Mouse (Mus musculus) induced T-regulatory cell, adult 2 months (primary cell): ENCODE measurements around the gene Fbxo11.
A peak's percentile ranks its signal among the peaks of the same experiment; 100 is the strongest.
"Not testable (repeated sequence)": the region's sequence is repeated elsewhere in the genome, so short reads cannot be mapped to it uniquely, and the experiment has no call there.

Experiments used
- DNase-seq: peaks from one replicate; pipeline ENCODE4 v3.0.0-alpha.2; 2012; ENCODE audit warnings: low read depth

The Fbxo11 gene

GRCm38 (mm10) chr17:88014456-88014855, 50.6 kb downstream of the Fbxo11 start:
- DNase-seq = no peak

DNA sequence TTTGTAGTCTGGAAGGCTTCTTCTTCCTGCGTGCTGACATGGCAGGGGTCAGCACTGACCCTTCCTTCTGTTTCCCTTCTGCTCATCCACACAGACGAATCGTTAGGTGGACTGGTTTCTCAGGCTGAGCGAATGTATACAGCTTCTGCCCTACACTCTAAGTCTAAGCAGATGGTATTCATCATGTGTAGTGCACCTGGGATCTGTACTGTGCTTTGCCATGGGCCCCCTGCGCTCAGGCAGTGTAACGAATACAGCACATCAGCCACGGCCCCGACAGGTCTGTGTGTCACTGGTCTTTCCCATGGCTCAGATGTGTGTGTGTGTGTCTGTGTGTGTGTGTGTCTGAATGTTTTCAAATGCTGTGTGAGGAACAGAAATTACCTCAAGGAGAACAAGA, 58.1 kb downstream of the Fbxo11 start:
- no peak for DNase-seq

- no peak for DNase-seq
These were observed 60.2 kb downstream of the Fbxo11 start for GRCm38 (mm10) chr17:88004892-88005291.

GRCm38 (mm10) chr17:87997808-87998207, 67.3 kb downstream of the Fbxo11 start:
- DNase-seq = no peak

- no peak for DNase-seq
These were observed 71.8 kb downstream of the Fbxo11 start for GRCm38 (mm10) chr17:87993338-87993737.

DNA sequence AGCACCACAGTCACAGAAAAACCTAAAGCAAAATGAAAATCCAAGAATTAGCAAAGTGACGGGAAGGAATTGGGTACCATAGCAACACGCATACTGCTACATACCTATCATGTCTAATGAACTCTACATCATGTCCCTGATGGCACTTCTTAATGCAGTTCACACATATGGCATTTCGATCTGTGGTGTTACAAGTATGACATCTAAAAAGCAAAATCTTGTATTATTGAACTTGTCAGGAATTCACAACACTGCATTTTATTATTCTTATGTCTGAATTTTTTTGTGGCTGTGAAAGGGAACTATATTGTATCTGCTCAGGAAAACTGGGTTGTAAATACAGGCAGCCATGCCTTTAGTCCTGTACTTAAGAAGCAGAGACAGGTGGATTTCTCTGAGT, 72.9 kb downstream of the Fbxo11 start:
- no peak for DNase-seq

GRCm38 (mm10) chr17:87987507-87987906, 77.6 kb downstream of the Fbxo11 start:
- DNase-seq = no peak

GRCm38 (mm10) chr17:87985916-87986315, 79.2 kb downstream of the Fbxo11 start:
- DNase-seq = no peak

GRCm38 (mm10) chr17:87984440-87985214, 80.5 kb downstream of the Fbxo11 start:
- DNase-seq = no peak

GRCm38 (mm10) chr17:87983313-87983712, 81.8 kb downstream of the Fbxo11 start:
- DNase-seq = no peak

- peak; percentile 51 for DNase-seq
These were observed 83.0 kb downstream of the Fbxo11 start for GRCm38 (mm10) chr17:87982112-87982511.

DNA sequence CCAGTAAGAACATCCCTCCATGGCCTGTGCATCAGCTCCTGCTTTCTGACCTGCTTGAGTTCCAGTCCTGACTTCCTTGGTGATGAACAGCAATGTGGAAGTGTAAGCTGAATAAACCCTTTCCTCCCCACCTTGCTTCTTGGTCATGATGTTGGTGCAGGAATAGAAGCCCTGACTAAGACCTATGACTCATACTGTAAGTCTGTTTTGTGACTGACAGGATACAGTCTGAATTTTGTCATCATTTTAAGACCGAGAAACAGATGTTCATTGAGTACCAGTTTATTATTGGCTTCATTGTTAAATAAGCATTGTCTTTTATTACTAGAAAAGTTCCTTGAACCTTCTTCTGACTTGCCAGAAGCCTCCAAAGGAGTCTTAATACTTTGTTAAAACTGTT, 85.4 kb downstream of the Fbxo11 start:
- DNase-seq = peak; percentile 35

- DNase-seq = not testable (repeated sequence)
These were observed 88.2 kb downstream of the Fbxo11 start for GRCm38 (mm10) chr17:87976927-87977326.

GRCm38 (mm10) chr17:87976154-87976806, 88.8 kb downstream of the Fbxo11 start:
- no peak for DNase-seq

DNA sequence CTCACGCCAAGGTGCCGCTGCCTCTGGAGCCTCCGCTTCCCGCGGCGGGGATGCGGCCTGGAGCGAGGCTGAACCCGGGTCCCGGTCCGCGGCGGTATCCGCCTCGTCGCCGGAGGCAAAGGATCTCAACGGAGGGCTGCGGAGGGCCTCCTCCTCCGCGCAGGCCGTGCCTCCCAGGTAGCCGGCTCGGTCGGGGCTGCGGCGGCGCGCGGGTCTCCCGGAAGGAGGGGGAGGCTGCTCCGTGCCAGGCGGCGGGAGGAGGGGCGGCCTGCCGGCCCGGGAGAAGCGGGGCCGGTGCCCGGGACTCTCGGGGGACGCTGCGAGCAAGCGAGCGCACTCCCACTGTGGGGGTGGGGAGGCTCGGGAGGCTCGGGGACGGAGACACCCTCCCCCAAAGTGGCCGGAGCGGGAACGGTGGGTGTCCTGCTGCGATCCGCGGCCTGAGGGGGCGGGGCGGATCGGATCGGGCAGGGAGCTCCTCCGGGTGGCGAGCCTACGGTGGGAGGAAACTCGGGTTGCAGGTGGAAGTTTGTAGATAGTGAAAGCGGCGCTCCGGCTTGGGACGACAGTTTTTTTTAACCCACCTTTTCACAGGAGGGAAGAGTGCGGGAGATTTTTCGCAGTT, 89.8 kb downstream of the Fbxo11 start:
- peak; percentile 72 for DNase-seq

GRCm38 (mm10) chr17:87974629-87975228, 90.4 kb downstream of the Fbxo11 start, which contains the start of gene Msh6:
Gene Msh6, plus strand, starts transcription at chr17:87975062.
- peak; percentile 97 for DNase-seq

DNA sequence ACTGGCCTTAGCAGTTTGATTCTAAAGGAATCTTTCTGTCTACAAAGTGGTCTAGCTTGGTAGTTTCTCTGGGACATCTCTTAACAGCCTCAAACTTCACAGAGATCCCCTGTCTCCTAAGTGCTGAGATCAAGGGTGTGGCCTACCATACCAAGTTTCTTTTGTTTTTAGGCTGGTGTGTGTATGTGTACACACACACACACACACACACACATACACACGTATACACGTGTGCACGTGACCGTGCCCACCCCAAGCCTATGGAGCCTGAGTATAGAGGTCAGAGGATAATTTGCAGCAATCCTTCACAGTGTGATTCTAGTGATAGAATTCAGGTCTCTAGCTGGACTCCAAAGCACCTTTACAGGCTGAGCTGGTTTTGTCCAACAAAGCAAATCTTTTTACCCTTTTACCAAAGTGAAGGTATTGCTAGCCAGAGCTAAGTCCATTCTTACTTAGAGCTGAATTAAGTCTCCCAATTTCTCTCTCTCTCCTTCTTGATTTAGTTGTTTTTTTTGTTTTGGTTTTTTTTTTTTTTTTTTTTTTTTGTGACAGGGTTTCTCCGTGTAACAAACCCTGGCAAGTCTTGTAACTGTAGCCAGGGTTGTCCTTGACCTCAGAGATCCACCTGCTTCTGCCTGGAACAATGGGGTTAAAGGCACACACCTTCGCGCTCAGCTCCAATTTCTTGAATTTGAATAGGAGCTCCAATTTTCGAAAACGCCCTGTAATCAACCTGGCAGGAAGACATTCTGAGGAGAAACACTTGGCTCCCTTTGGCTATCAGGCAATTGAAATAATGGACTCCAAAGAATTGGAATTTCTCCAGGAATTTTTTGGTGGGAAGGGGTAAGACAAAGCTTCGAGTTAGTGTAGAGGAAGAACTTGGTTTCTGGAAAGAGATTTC, 91.6 kb downstream of the Fbxo11 start:
- DNase-seq = no peak

GRCm38 (mm10) chr17:87972856-87973255, 92.2 kb downstream of the Fbxo11 start:
- no peak for DNase-seq

DNA sequence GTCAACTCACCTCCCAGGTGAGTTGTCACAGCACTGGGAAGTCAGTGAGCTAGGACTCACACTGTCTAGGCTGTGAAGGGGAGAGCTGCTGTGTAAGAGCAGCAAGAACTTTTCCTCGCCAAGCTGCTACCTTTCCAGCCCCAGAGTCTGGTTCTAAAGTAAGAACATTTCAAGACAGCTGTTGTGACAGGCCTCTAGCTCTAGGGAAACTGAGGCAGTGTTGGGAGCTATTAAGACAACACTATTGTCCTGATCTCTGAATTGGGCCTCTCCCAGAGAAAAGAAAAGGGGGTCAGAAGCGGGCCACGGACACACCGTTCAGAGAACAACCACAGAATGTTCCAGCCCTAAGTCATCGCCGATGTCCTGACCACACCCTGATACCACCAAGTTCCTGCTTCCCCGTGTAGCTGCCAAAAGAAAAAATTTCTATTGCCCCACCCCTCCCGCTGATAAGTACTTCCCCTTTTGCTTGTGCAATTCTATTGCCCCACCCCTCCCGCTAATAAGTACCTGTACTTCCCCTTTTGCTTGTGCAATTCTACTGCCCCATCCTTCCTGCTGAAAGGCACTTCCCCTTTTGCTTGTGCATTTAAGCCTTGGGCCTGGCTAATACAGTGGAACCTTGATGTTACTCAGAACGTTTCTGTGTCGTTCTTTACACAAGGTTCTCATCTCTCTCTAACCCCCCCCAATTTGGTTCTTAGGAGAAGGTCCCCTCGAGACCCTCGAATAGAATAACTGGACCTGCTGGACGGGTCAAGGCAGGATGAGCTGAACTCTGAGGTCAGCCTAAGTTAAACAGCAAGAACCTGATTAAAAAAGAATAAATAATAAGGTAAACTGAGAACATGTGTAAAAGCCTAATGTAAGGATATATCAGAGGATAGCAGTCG, 93.1 kb downstream of the Fbxo11 start:
- DNase-seq = not testable (repeated sequence)

DNA sequence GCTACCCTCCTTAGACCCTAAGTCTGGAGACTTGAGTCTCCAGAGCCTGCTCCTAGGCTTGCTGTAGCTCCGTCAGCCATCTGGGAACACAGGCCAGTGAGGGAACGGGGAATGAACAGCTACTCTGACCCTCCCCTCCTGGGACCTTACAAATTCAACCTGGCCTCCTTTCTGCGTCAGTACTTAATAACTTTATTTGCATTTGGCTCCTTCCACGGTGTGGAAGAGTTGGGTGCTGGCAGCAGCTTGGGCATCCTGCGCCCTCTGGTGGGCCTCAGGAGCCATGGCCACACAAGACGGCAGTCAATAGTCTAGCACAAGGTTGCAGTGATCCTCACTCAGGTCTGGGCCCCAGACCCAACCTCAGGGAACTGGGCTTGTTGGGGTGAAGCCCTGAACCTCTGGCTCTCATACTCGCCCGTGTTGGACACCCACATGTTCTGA, 96.6 kb downstream of the Fbxo11 start:
- DNase-seq = peak; percentile 21
